Mouse (Mus musculus): ENCODE data around the gene Rcsd1.

GRCm38 (mm10) chr1:165748053-165748452 lies 38.5 kb upstream of the Rcsd1 start:
- TF ChIP-seq POLR2A (IDR thresholded peaks at IDR 0.05; ENCODE audit: borderline replicate concordance, extremely low read depth, insufficient read depth, insufficient read length, poor library complexity, severe bottlenecking) = no peak
- TF ChIP-seq CTCF (IDR thresholded peaks at IDR 0.05; ENCODE audit: borderline replicate concordance, extremely low read depth, insufficient read depth, insufficient read length) = no peak
